Mouse (Mus musculus): ENCODE results near the gene Foxf1. TPM values are rescaled to one million over a fixed set of nuclear protein-coding genes. Genes with fewer than 3 reads are reported as not detected.

Gene Foxf1
- polyA plus RNA-seq, 1 experiment from 2014 or later, result 0.39 TPM

GRCm38 (mm10) chr8:121127756-121128375 lies 43.7 kb downstream of the Foxf1 start, which contains the start of gene Foxl1:
TSS of gene Foxl1 (plus strand) at chr8:121127940.
- Histone ChIP-seq H3K9ac (replicated peaks) (no peak within 1 kb of the TSS), H3K27me3 (peaks cover 99% of the 10 kb centered on the region), H3K4me2 (replicated peaks) (peak within 1 kb of the TSS; percentile 33), H3K27ac (no peak within 1 kb of the TSS), H3K36me3 (no peaks in the 10 kb centered on the region), H3K9me3 (no peaks in the 10 kb centered on the region), H3K4me3 (replicated peaks) (peak within 1 kb of the TSS; percentile 15), H3K4me1 (replicated peaks) (peaks cover 24% of the 10 kb centered on the region)
- ATAC-seq, result no peak
- WGBS, result 1% methylated on average over 43 of the region's 43 CpGs

- H3K4me2 ChIP-seq (replicated peaks), result peak overlapping the region; percentile 33
- ATAC-seq, result 0 out of 2 replicates have a peak, but pooled peaks have one; percentile 18
- peaks cover 96% of the 10 kb centered on the region for H3K27me3 ChIP-seq
- H3K27ac ChIP-seq, result no peak overlapping the region
- no peak overlapping the region for H3K9ac ChIP-seq (replicated peaks)
- peak overlapping the region; percentile 15 for H3K4me3 ChIP-seq (replicated peaks)
- no peaks in the 10 kb centered on the region for H3K36me3 ChIP-seq
- 1% methylated on average over 55 of the region's 55 CpGs for WGBS
- no peaks in the 10 kb centered on the region for H3K9me3 ChIP-seq
- H3K4me1 ChIP-seq (replicated peaks), result peaks cover 24% of the 10 kb centered on the region
Measured at GRCm38 (mm10) chr8:121128531-121129264, 44.5 kb downstream of the Foxf1 start.

GRCm38 (mm10) chr8:121129265-121129940 lies 45.2 kb downstream of the Foxf1 start:
- peaks cover 95% of the 10 kb centered on the region for H3K27me3 ChIP-seq
- ATAC-seq, result no peak
- WGBS, result 13% methylated on average over 16 of the region's 16 CpGs
- peaks cover 24% of the 10 kb centered on the region for H3K4me1 ChIP-seq (replicated peaks)
- H3K36me3 ChIP-seq, result no peaks in the 10 kb centered on the region
- no peak overlapping the region for H3K27ac ChIP-seq
- peak overlapping the region; percentile 33; the same call in 1 of the 2 replicates for H3K4me2 ChIP-seq (replicated peaks)
- no peak overlapping the region for H3K4me3 ChIP-seq (replicated peaks)
- no peaks in the 10 kb centered on the region for H3K9me3 ChIP-seq
- no peak overlapping the region for H3K9ac ChIP-seq (replicated peaks)

GRCm38 (mm10) chr8:121130522-121130921 lies 46.3 kb downstream of the Foxf1 start:
- no peaks in the 10 kb centered on the region for H3K9me3 ChIP-seq
- ATAC-seq, result no peak
- H3K27ac ChIP-seq, result no peak overlapping the region
- H3K9ac ChIP-seq (replicated peaks), result no peak overlapping the region
- no peak overlapping the region for H3K4me3 ChIP-seq (replicated peaks)
- peaks cover 87% of the 10 kb centered on the region for H3K27me3 ChIP-seq
- WGBS, result 35% methylated on average over 5 of the region's 5 CpGs
- H3K36me3 ChIP-seq, result no peaks in the 10 kb centered on the region
- H3K4me2 ChIP-seq (replicated peaks), result no peak overlapping the region
- peaks cover 21% of the 10 kb centered on the region for H3K4me1 ChIP-seq (replicated peaks)

GRCm38 (mm10) chr8:121132961-121133513 lies 48.9 kb downstream of the Foxf1 start:
- Histone ChIP-seq H3K4me3 (replicated peaks) (no peak overlapping the region), H3K27me3 (peaks cover 62% of the 10 kb centered on the region), H3K27ac (no peak overlapping the region), H3K36me3 (no peaks in the 10 kb centered on the region), H3K4me2 (replicated peaks) (no peak overlapping the region), H3K9ac (replicated peaks) (no peak overlapping the region), H3K4me1 (replicated peaks) (peaks cover 12% of the 10 kb centered on the region), H3K9me3 (peaks cover 5% of the 10 kb centered on the region; the same call in 1 of the 2 replicates)
- no peak for ATAC-seq
- 61% methylated on average over 5 of the region's 5 CpGs for WGBS

- Histone ChIP-seq H3K36me3 (no peaks in the 10 kb centered on the region), H3K9ac (replicated peaks) (no peak overlapping the region), H3K27ac (no peak overlapping the region), H3K4me3 (replicated peaks) (no peak overlapping the region), H3K27me3 (peaks cover 51% of the 10 kb centered on the region), H3K4me1 (replicated peaks) (peaks cover 2% of the 10 kb centered on the region; the same call in 1 of the 2 replicates), H3K4me2 (replicated peaks) (no peak overlapping the region), H3K9me3 (peaks cover 9% of the 10 kb centered on the region)
- no peak for ATAC-seq
- 90% methylated on average over 10 of the region's 10 CpGs for WGBS
Measured at GRCm38 (mm10) chr8:121134102-121134501, 49.9 kb downstream of the Foxf1 start.

GRCm38 (mm10) chr8:121134512-121134911 lies 50.3 kb downstream of the Foxf1 start:
- no peaks in the 10 kb centered on the region for H3K4me1 ChIP-seq (replicated peaks)
- ATAC-seq, result no peak
- H3K27ac ChIP-seq, result no peak overlapping the region
- H3K27me3 ChIP-seq, result peaks cover 47% of the 10 kb centered on the region
- H3K36me3 ChIP-seq, result no peaks in the 10 kb centered on the region
- peaks cover 9% of the 10 kb centered on the region for H3K9me3 ChIP-seq
- WGBS, result 86% methylated on average over 11 of the region's 11 CpGs
- no peak overlapping the region for H3K4me2 ChIP-seq (replicated peaks)
- H3K9ac ChIP-seq (replicated peaks), result no peak overlapping the region
- no peak overlapping the region for H3K4me3 ChIP-seq (replicated peaks)

GRCm38 (mm10) chr8:121136856-121137255 lies 52.7 kb downstream of the Foxf1 start:
- no peak for ATAC-seq
- Histone ChIP-seq H3K27ac (no peak overlapping the region), H3K4me1 (replicated peaks) (no peaks in the 10 kb centered on the region), H3K4me3 (replicated peaks) (no peak overlapping the region), H3K27me3 (peaks cover 25% of the 10 kb centered on the region), H3K36me3 (no peaks in the 10 kb centered on the region), H3K9me3 (peaks cover 9% of the 10 kb centered on the region), H3K4me2 (replicated peaks) (no peak overlapping the region), H3K9ac (replicated peaks) (no peak overlapping the region)
- WGBS, result 92% methylated on average over 6 of the region's 6 CpGs

Small RNA genes lying within 50 kb of the gene (microRNA-seq; reads per million reads assigned to microRNA genes)
- not detected for gene Gm27530

Other genes with a start within 250 kb of the Foxf1 start
- gene Mthfsd, start 24.0 kb downstream of the Foxf1 start, polyA plus RNA-seq (2015; fragmentation: Nextera tagmentation; extraction: Ambion mirVana), result 57.8 and 60.7 TPM in 2 replicates
- 1.3 and 1.9 TPM in 2 replicates for gene Foxc2, start 31.8 kb downstream of the Foxf1 start, polyA plus RNA-seq (2015; fragmentation: Nextera tagmentation; extraction: Ambion mirVana)
- gene Foxl1, start 43.6 kb downstream of the Foxf1 start, polyA plus RNA-seq (2015; fragmentation: Nextera tagmentation; extraction: Ambion mirVana), result 0.12 and 0.13 TPM in 2 replicates